Mouse (Mus musculus) G1E-ER4 (cell line): ENCODE measurements around the gene Cand1. TPM values are rescaled to one million over a fixed set of nuclear protein-coding genes. Genes with fewer than 3 reads are reported as not detected.

Experiments
- GATA1 ChIP-seq: IDR thresholded peaks from one replicate; pipeline ENCODE4 v1.8.0; 2012; ENCODE audit warnings: low read length, inconsistent platforms
- polyA plus RNA-seq: library from polyadenylated mRNA; stranded (reverse); fragments of >175 nt; gene quantifications from 2 replicates; pipeline ENCODE4 v1.2.3, GENCODE M21; 2012

Cand1 gene
- polyA plus RNA-seq, 1 experiment: 42.7 TPM

- no peak for TF ChIP-seq GATA1
These were observed 9.7 kb downstream of the Cand1 start for GRCm38 (mm10) chr10:119230074-119230669.

DNA sequence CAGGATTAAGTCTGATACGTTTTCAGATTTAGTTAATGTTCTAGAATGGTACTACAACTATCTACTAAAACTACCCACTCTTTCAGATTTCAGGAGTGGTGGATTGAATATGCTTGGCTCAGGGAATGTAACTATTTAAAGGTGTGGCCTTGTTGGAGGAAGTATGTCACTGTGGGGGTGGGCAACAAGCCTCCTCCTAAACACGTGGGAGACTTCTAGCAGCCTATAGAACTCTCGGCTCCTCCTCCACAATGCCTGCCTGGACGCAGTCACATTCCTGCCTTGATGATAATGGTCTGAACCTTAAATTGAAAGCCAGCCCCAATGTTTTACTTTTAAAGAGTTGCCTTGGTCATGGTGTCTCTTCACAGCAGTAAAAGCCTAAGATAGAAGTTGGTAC is 16.2 kb downstream of the Cand1 start:
- no peak for TF ChIP-seq GATA1

- TF ChIP-seq GATA1: no peak
These were observed 18.2 kb downstream of the Cand1 start for GRCm38 (mm10) chr10:119221631-119222030.

GRCm38 (mm10) chr10:119219415-119219814 is 20.4 kb downstream of the Cand1 start:
- TF ChIP-seq GATA1: no peak

DNA sequence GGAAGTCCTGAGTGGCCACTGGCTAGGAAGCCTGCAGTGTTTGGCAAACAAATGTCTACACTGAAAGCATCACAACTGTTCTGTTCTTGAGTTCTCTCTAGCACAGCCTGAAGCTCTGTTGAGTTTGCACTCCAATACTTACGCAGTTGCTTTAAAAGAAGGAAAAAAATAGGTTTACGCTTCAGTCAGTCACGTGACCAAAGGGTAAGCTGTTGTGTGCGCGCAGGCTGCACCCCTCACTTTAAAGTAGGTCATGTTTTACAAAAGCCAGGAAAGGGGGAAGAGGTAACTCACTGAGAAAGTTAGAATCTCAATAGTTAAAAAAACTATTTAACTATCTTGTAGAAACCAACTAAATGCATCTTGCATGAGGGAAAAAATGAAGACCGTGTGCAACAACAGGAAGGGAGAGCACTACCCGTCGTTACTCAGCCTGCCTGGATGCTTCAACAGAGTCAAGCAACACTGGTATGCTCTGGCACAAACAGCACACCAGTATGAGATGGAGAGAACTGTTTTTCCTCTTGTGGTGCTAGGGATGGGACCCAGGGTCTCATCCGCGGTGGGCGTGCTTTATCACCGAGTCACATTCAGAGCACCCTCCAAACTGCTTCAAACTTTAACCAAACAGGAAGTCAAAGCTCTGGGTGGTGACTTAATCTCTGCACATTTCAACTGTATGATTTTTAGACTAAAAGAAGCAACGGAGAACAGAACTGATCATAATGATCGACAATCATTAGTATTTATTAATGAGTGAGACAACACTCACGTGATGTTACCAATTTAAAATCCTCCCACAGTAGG is 21.4 kb downstream of the Cand1 start:
- no peak for TF ChIP-seq GATA1

DNA sequence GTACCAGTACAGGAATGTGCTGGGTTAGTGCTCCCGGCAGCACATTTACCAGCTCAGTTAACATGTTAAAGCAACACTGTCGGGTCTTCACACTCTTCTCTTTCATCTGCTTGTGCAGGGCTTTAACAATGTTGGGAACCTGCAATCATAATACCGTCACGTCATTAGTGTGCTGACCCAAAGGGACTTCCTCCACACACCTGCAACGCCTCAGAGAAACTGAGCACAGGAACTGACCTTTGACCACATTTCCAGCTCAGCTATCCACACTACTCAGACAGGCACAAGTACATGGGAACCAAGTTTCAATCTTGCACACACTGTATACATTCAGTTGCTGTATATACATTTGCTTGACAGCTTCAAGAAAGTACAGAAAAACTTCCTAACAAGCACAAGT is 27.4 kb downstream of the Cand1 start:
- no peak for TF ChIP-seq GATA1

DNA sequence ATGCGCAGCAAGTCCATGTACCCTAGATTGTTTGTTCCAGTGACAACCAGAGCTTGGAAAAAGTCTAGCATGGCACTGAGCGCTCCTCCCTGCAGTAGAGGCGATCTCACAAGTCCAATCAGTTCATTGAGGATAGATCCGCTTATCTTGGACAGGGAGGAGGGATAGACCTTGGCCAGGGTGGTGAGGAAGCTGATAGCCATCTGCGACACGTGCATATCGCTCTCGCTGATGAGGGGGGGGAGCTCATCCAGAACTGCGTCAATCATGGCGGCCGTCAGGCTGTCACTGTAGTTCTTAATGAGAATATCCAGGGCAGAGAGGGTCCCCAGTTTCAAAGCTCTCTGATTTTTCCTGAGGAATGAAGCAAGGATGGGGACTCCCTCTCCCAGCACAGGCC is 28.6 kb downstream of the Cand1 start:
- no peak for TF ChIP-seq GATA1

DNA sequence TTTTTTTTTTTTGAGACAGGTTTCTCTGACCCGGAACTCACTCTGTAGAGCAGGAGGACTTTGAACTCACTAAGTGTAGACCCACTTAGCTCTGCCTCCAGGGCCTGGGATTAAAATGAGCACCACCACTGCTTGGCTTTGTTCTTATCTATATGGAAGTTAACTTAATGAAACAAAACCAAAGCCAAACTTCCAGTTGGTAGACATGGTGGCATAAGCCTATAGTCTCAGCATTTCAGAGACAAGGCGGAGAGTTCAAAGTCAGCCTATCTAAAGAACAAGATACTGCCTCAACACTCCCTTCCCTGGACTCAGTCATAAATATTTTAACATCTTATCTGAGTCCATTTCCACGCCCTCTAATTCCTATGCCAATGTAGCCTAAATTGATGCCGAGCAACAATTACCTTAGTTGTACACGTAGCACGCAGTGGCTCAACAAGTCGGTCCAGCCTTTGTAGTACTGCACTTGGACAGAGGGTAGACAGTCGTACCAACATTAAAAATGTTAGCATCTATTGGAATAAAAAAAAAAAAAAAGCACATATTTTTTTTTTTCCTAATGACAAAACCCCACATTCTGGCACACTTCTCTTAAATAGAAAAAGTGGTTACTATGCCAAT is 33.4 kb downstream of the Cand1 start:
- no peak for TF ChIP-seq GATA1

GRCm38 (mm10) chr10:119205229-119205628 is 34.6 kb downstream of the Cand1 start:
- TF ChIP-seq GATA1: no peak

- no peak for TF ChIP-seq GATA1
These were observed 35.4 kb downstream of the Cand1 start for GRCm38 (mm10) chr10:119204334-119204946.

GRCm38 (mm10) chr10:119199864-119200263 is 40.0 kb downstream of the Cand1 start:
- no peak for TF ChIP-seq GATA1

GRCm38 (mm10) chr10:119198186-119198880 is 41.5 kb downstream of the Cand1 start:
- no peak for TF ChIP-seq GATA1

DNA sequence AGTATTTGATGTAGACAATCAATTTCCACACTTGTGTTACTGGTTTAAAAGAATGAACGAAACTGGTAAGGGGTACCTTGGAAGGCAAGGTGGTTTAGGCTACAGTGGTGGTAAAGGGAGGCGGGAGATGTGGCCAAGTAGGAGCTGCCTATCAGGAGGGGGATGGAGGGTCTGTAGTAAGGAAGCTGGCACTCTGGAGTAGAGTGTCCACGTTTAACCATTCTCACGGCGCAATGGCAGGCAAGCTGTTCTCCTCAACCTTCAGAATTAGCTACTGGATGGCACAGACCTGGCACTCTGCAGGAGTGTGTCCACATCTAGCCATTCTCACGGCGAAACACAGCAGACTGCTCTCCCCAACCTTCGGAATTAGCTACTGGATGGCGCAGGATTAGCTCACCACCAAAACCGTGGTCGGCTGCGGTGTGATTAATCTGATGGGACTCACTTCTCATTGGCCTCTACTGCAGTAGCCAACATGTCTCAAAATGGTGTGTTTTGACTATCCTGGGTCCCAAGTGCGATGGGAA is 42.2 kb downstream of the Cand1 start:
- TF ChIP-seq GATA1: no peak

DNA sequence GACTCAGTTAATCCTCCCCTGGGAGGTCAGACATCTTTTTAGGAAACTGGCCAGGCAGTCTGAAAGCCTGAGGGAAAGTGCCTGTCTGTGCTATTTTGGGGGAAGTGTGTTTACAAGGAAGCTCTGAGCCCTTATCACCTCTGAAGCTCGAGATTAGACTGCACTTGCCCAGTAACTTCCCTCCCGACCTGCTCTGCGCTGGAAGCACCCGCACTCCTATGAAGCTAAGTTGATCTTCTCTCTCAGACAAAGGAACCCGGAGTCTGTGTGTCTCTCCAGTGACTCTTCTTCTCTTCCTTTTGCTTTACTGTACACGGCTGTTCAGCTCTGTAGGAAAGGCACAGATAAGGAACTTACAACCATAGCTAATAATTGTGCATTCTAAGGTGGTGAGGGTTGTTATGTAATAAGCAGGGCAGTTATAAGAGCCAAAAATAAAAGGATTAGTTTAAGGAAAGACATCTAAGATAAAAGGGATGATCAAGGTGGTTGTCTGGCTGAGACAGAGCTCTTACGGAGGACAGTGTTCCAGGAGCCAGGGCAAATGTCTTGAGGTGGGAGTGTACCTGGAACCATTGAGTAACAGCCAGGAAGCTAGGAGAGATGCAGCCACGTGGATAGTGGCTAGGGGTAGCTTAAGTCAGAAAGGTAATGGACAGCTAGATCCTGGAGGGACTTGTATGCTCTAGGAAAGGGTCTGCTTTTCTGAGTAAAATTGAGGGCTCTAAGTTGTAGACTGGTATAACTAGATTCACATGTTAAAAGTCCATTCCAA is 47.1 kb downstream of the Cand1 start:
- peak; percentile 34 for TF ChIP-seq GATA1

DNA sequence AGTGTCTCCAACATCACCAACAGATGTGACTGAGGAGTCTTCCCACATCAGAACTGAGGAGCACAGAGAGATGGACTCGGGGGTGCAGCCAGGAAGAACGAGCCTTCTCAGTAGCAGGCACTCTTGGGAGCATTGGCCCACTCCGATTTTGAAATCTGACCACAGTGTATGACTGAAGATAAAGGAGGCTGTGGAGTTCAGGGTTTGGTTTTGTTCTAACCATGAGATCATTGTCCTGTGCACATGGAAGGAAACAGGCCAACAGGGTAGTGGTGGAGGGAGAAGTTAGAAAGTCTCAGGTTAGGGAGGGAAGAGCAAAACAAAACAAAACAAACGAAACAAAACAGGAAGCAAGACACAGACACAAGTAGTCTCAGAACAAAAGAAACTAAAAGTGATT is 52.1 kb downstream of the Cand1 start:
- no peak for TF ChIP-seq GATA1

- no peak for TF ChIP-seq GATA1
These were observed 70.2 kb downstream of the Cand1 start for GRCm38 (mm10) chr10:119169656-119170055.
